Mouse (Mus musculus): Measurements from ENCODE around the gene Dusp28.

GRCm38 (mm10) chr1:92921496-92921895, 14.7 kb downstream of the Dusp28 start:
- TF ChIP-seq CTCF (conservative IDR thresholded peaks at IDR 0.05; ENCODE audit: low read length) (no peak), POU5F1 (IDR thresholded peaks at IDR 0.05; ENCODE audit: borderline replicate concordance, low read length) (no peak)
